15 mouse cellular contexts compared by ENCODE assay signal in genomic region chr5:75083061-75083460, GRCm38 (mm10). TPM values are rescaled to one million over a fixed set of nuclear protein-coding genes. Genes with fewer than 3 reads are reported as not detected.
DNase-seq lines count a peak whose midpoint lies in the region; ATAC-seq and TF ChIP-seq lines count a peak whose summit lies in the region.
"Had no signal": no experiment of that assay in that cellular context is flagged by ENCODE, and none has a peak within 500 bp of the region (broad histone marks: within the 10 kb centered on the region; RNA-seq: fewer than 3 reads in every experiment).

No protein-coding gene starts in this region.

- TF ChIP-seq POLR2A in cerebellum, adult 2 months (IDR thresholded peaks at IDR 0.05; ENCODE audit: borderline replicate concordance, insufficient read depth, low read length) = no peak

- no peak overlapping the region for H3K4me2 ChIP-seq in limb, embryonic 11.5 days (ENCODE audit: low read depth, severe bottlenecking)

- no peaks in the 10 kb centered on the region for H3K36me3 ChIP-seq in limb, embryonic 11.5 days (ENCODE audit: control insufficient read depth, insufficient read depth, low read length)
- H3K36me3 ChIP-seq: limb, embryonic 12.5 days had no signal

- no peaks in the 10 kb centered on the region for H3K9me3 ChIP-seq in limb, embryonic 11.5 days (ENCODE audit: control insufficient read depth, low read length)
- H3K9me3 ChIP-seq: limb, embryonic 12.5 days had no signal

- no peak overlapping the region for H3K9ac ChIP-seq in limb, embryonic 11.5 days (ENCODE audit: low read length)
- H3K9ac ChIP-seq: limb, embryonic 12.5 days had no signal

- intact Hi-C loops in left cerebral cortex, postnatal 14 days (cut with DNase I) = no loop called here

- TF ChIP-seq CTCF in cerebellum, adult 2 months (IDR thresholded peaks at IDR 0.05; ENCODE audit: borderline replicate concordance, insufficient read depth, low read depth, low read length) = no peak

- H3K27ac ChIP-seq in cerebellum, adult 2 months (ENCODE audit: insufficient read depth, low read length) = no peak overlapping the region
- no peak overlapping the region for H3K27ac ChIP-seq in limb, embryonic 11.5 days (replicated peaks; ENCODE audit: low read depth, low read length)
- H3K27ac ChIP-seq: limb, embryonic 12.5 days; macrophage had no signal

- H3K27me3 ChIP-seq in cerebellum, adult 2 months (ENCODE audit: control insufficient read depth, insufficient read depth, low read length) = peaks cover 5% of the 10 kb centered on the region; the same call in 1 of the 2 replicates
- peaks cover 95% of the 10 kb centered on the region for H3K27me3 ChIP-seq in limb, embryonic 11.5 days (ENCODE audit: control insufficient read depth, insufficient read depth, low read length)

- no peaks in the 10 kb centered on the region; the same call in 1 of the 2 replicates for H3K4me1 ChIP-seq in cerebellum, adult 2 months (ENCODE audit: control insufficient read depth, insufficient read depth, low read length)
- H3K4me1 ChIP-seq in limb, embryonic 11.5 days (ENCODE audit: control insufficient read depth, insufficient read depth, low read length) = no peaks in the 10 kb centered on the region

- no peak overlapping the region for H3K4me3 ChIP-seq in cerebellum, adult 2 months (replicated peaks; ENCODE audit: insufficient read depth, low read depth, low read length)
- no peak overlapping the region for H3K4me3 ChIP-seq in limb, embryonic 11.5 days (ENCODE audit: low read depth, low read length)
- H3K4me3 ChIP-seq: limb, embryonic 12.5 days had no signal

- WGBS in cerebellum, adult 2 months = 6% methylated on average over 14 of the region's 14 CpGs
- WGBS in limb, embryonic 11.5 days = 1% methylated on average over 14 of the region's 14 CpGs

- no peak for ATAC-seq in limb, embryonic 11.5 days (ENCODE audit: insufficient number of reproducible peaks, low FRiP score, low TSS enrichment, low read depth)

- peak; percentile 10 to 17 for DNase-seq in cerebellum, postnatal 14 days
- no peak for DNase-seq in cerebellum, adult 2 months
- DNase-seq in retina, embryonic 14.5 days (ENCODE audit: low spot score) = peak; percentile 40
- no peak for DNase-seq in retina, postnatal 1 day
- DNase-seq in limb, embryonic 11.5 days (ENCODE audit: low spot score) = peak; percentile 52
- DNase-seq in ovary, postnatal 36 days (ENCODE audit: low spot score) = no peak
- no peak for DNase-seq in natural killer cell, adult 2 months (ENCODE audit: low spot score in 2 of 2)
- no peak for DNase-seq in left cerebral cortex, postnatal 14 days (ENCODE audit: low spot score in 2 of 2)
- DNase-seq: gastrocnemius, postnatal 36 days; thymus, adult 18-20 months had no signal

RNA-seq across cellular contexts. Expression of gene Gsx2, which starts 7.7 kb away (rescaled TPM):
- polyA plus RNA-seq in cerebellum, adult 2 months (2012; rRNA removed) = 0.10 TPM in 1 of 2 replicates, not detected in the other
- not detected in 2 replicates for polyA plus RNA-seq in limb, embryonic 11.5 days (2014; fragmentation: Nextera tagmentation; extraction: Ambion mirVana)
- total RNA-seq in left cerebral cortex, postnatal 14 days (2021) = under 1 TPM; 0.40 to 0.51 TPM
- total RNA-seq: gastrocnemius, postnatal 36 days; hematopoietic stem cell, adult 5-6 weeks; MEL had no signal
- polyA plus RNA-seq: limb, embryonic 12.5 days; macrophage; spleen, adult 2 months had no signal

RNA-seq across cellular contexts. Expression of gene Chic2, which starts 38.5 kb away (rescaled TPM):
- 16.5 and 16.6 TPM in 2 replicates for polyA plus RNA-seq in cerebellum, adult 2 months (2012; rRNA removed)
- polyA plus RNA-seq in limb, embryonic 11.5 days (2014; fragmentation: Nextera tagmentation; extraction: Ambion mirVana) = 45.8 and 46.1 TPM in 2 replicates
- 10 to 100 TPM; 23.6 to 25.7 TPM for total RNA-seq in left cerebral cortex, postnatal 14 days (2021)

Comparison
In these comparisons a context has a peak if more than half of its experiments do, and no peak if none do; other contexts are left out.
1. DNase-seq: peak in cerebellum, postnatal 14 days (2 of 2), retina, embryonic 14.5 days (single experiment) and limb, embryonic 11.5 days (single experiment); none in cerebellum, adult 2 months (0 of 2), retina, postnatal 1 day (single experiment), ovary, postnatal 36 days (single experiment), natural killer cell, adult 2 months (0 of 2) and left cerebral cortex, postnatal 14 days (0 of 2).